Mouse (Mus musculus): ENCODE results near the gene Gmds. TPM values are rescaled to one million over a fixed set of nuclear protein-coding genes. Genes with fewer than 3 reads are reported as not detected.

Gene Gmds
- polyA plus RNA-seq, 1 experiment: 25.4 TPM

DNA sequence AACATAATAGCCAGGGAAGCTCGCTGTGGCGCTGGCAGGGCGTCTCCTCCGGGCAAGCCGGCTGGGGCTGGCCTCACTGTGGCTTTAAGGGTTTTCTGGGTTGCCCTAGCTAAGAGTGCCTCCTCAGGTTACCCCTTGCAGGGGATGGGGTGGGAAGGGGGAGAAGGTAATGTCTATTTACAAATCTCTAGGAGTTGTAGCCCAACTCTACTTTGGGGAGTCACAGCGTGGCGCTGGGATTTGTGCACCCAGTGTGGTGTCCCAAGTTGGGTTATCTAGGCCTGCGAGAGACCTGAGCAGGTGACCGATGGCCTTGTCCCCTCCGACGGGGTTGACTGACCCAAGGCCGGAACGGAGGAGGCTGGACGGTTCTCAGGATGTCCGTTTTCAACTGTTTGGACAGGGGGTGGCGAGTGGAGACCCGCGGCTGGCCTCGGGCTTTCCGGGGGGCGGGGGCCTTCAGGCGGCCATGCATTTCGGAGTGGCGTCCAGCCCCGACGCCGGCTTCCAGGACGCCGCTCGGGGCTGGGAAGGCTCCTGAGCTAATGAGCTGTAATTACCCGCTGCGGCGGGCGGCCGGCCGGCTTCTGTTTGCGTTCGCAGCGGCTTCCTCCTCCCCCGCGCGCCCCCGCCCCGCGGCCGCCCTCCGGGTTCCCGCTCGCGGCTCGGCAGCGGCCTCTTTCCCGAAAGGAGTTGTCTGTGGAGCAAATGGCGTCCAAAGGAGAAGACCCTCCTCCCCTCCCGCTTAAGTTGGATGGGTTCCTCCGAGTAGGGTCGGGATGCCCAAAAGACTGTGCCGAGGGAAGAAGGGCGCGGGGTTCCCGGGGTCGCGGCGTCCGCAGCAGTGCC lies 527.6 kb downstream of the Gmds start:
- DNase-seq (ENCODE audit: low read depth): no peak

DNA sequence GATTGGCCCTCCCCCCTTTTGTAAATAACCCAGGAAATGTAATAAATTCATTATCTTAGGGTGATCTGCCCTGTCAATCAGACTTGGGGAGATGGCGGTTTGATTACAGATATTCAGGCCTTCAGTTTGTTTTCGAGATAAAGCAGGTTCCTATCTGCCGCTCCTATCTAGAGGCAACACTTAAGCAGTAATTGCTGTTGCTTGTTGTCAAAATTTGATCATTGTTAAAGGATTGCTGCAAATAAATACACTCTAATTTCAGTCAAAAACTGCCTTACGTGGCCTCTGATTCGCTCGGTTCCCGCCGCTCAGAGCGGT lies 528.2 kb downstream of the Gmds start:
- no peak for DNase-seq (ENCODE audit: low read depth)

DNA sequence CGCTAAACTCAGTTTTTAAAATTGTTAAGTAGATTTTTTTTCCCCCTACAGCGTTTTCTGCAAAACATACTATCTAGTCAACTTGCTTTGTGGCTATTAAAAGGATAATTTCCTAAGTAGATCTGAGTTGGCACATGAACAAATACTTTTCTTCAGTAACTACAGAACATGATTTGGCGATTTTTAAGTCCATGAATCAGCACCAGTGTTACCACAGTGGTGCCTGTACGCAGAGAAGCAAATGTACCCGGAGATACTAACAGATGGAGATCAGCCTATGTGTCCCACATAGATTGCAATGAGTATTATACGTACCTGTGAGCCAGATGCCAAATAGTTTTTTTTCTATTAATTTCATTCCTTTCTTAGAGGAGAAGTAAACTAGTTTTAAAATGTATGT lies 528.8 kb downstream of the Gmds start:
- no peak for DNase-seq (ENCODE audit: low read depth)

DNA sequence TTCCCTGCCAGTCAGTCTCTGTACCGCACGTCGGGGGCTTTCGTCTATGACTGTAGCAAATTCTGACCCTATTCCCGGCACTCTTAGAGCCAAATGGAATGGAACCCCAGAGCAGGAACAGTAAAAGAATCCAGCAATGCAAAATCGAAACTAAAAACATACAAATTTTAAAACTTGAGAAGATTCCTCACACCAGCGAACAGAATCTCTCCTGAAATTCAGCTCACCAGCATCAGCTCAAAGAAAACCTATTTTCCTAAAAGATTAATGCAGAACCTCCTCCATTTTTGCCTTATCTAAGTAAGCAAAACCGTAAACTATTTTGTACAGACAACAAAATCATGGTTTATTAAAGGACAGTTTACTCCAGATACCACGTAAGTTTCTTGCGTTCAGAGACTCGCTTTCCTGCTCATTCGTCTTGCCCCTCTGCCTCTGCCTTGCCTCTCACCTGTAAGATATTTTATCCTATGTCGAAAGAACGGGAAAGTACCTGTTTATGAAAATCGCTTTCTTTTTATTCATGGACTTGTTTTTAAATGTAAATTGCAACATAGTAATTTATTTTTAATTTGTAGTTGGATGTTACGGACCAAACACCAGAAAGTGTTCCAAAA lies 529.6 kb downstream of the Gmds start:
- DNase-seq (ENCODE audit: low read depth): no peak

DNA sequence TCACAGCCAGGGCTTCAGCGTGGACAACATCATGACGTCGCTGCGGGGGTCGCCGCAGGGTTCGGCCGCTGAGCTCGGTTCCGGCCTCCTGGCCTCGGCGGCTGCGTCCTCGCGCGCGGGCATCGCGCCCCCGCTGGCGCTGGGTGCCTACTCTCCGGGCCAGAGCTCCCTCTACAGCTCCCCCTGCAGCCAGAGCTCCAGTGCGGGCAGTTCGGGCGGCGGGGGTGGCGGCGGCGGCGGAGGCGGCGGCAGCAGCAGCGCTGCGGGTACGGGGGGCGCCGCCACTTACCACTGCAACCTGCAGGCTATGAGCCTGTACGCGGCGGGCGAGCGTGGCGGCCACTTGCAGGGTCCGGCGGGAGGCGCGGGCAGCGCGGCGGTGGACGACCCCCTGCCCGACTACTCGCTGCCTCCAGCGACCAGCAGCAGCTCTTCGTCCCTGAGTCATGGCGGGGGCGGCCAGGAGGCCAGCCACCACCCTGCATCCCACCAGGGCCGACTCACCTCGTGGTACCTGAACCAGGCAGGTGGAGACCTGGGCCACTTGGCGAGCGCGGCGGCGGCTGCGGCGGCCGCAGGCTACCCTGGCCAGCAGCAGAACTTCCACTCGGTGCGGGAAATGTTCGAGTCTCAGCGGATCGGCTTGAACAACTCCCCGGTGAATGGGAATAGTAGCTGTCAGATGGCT lies 530.3 kb downstream of the Gmds start:
- DNase-seq (ENCODE audit: low read depth): no peak

DNA sequence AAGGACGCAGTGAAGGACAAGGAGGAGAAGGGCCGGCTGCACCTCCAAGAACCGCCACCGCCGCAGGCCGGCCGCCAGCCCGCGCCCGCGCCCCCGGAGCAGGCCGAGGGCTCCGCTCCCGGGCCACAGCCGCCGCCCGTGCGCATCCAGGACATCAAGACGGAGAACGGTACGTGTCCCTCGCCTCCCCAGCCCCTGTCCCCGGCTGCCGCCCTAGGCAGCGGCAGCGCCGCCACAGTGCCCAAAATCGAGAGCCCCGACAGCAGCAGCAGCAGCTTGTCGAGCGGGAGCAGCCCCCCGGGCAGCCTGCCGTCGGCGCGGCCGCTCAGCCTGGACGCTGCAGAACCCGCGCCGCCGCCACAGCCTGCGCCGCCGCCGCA lies 530.8 kb downstream of the Gmds start:
- no peak for DNase-seq (ENCODE audit: low read depth)

DNA sequence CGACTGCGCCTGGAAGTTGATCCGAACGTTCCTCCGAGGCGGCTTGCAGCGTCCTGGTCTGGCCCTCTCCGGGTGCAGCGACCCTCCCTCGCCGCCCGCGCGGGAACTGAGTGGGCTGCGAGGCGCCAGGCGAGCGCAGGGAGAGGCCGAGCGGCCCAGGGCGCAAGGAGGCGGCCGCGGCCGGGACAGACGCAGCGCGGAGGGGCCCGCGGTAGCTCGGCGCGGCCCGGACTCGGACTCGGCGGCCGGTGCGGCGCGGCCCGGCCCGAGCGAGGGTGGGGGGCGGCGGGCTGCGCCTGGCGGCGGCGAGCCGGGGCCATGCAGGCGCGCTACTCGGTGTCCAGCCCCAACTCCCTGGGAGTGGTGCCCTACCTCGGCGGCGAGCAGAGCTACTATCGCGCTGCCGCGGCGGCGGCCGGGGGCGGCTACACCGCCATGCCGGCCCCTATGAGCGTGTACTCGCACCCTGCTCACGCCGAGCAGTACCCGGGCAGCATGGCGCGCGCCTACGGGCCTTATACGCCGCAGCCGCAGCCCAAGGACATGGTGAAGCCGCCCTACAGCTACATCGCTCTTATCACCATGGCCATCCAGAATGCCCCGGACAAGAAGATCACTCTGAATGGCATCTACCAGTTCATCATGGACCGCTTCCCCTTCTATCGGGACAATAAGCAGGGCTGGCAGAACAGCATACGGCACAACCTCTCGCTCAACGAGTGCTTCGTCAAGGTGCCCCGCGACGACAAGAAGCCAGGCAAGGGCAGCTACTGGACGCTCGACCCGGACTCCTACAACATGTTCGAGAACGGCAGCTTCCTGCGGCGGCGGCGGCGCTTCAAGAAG lies 531.4 kb downstream of the Gmds start:
- DNase-seq (ENCODE audit: low read depth): no peak

DNA sequence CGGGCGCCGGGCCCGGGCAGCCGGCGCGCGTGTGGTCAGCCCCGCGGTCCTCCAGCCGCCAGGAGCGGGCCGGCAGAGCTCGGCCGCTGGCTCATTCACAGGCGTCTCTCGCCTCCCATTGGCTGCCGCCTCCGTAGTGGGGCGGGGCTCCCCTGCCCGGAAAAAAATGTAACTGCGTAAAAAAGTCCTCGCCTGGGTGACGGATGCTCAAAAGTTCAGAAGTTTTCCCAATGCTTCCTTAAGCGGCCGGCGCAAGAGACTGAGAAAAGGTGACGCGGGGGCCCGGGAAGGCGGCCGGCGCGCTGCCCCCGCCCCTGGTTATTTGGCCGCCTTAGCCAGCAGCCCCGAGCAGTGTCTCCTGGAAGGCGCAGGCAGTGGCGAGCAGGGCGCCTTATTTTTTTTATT lies 532.1 kb downstream of the Gmds start, which contains the start of gene Foxc1:
Foxc1 (plus strand) TSS at position 206 of the 405 bp plus-strand sequence.
- DNase-seq (ENCODE audit: low read depth): no peak

DNA sequence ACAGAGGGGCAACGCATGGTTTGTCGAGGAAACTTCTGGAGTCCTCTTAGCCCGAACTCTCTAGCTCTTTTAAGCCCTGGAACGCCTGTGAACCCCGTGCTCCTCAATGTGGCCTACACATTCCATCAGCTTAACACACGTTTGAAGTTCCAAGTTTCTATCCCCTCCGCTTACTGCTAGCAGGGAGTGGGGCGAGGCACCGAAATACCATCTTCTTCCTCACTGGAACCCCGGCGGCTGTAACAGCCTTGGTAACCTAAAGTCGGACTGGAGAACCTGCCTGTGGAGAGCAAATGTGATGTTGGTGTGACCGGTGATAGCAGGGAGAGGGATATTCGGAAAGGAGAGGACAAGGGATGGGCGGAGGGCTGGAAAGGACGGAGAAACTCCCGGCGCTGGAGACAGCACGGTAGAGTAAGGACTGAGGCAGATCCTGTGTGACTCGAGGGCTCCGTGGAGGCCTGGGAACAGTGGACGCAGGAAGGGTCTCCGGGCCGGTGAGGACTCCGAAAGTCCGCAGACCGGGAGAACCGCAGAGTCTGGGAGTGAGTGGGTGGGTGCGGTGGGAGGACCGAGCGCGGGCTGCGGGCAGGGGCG lies 532.6 kb downstream of the Gmds start:
- DNase-seq (ENCODE audit: low read depth): no peak

DNA sequence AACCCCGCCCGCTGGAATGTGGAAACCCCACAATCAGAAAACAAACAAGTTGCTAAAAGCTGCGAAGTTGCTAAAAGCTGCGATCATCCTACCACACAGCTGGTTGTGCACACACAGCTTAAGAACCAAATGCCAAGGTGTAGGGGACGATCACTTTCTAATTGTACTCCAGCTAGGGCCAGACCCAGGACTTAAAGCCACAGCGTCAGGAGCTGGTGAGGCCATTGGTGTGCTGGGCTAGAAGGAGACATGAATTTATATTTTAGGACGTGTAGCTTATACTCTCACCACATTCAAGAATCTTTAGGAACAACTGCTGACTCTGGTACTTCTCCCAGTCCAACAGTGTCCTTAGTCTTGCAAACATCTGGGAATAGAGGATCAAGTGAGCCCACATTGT lies 534.0 kb downstream of the Gmds start:
- DNase-seq (ENCODE audit: low read depth): no peak

DNA sequence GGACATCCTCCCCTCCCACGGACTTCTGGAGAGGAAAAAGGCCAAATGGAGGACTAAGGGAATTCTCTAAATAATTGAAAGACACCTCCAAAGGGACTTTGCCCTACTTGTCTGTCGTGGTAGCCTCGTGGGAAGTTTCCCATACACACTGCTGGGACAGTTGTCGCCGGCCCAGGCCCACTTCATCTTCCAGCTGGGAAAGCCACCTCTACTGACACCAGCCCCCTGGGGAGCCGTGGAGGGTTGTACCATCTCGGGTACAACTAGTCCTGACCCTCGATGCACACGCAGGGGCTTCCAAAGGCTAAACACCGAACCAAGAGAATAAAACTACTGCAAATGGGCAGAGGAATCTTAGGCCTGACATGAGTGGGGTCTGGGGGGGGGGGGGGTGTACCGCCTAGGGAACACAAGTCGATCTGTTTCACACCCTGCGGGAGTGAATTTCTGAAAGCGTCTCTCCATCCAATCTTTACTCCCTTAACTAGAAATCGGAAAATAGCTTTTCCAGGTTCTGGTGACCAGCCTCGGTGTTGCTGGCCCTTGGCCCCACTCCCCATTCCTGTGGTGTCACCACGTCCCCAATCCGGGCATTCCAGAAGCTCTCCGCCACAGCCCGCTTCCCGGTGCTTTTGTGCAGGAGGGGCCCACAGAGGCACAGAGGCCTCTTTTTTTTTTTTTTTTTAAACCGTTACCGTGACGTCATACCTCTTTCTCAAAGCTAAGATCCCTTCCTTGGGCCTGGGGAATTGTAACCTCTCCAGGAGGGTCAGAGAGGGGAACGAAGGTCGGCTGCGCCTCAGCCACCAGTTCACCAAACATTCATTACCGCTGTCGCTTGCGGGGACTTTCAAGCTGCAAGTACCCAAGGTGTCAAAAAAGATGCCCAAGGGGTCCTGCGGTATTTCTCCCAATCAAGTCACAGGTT lies 535.1 kb downstream of the Gmds start:
- DNase-seq (ENCODE audit: low read depth): no peak

DNA sequence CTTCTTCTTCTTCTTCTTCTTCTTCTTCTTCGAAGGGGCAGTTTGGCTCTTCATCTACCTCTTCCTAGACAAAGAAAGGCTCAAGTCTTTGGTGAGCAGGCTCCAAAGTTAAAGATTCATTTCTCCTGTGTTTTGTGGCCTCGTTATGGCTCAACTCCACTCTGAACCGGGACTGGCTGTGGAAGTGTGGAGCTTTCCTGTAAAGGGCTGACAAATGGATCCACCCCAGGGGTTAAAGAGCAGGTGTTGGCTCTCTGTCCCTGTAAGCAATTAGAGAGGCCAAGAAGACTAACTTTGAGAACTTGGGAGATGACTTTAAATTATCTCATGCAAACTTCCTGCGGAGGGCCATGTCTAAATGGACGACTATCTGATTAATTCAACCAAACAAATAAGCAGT lies 536.1 kb downstream of the Gmds start:
- no peak for DNase-seq (ENCODE audit: low read depth)

DNA sequence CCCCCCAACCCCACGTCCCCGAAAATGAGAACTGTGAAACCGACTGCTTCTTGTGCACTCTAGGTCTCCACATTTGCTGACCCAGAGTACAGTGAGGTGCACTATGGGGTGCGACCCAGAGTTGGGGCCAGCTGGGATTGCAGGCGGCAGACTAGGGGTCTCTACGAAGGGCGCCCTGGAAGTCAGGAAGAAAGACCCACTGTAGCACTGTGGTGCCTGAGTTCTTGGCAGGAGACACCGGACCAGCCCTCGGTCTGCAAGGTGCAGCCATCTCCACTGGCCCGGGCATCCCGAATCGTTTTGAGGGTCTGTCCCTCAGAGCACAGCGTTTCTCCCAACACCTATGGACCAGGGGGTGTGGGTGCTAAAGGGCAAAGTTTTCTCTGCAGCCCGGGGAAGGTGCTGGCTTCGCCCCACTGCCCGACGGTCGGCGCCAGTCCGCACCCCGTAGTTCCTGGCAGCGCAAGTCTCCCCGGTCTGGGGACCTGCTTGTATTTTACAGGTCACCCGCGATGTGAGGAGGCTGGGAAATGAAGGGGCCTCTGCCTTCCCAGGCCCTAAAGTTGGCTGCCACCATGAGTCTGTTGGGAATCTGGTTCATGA lies 536.7 kb downstream of the Gmds start:
- DNase-seq (ENCODE audit: low read depth): no peak

DNA sequence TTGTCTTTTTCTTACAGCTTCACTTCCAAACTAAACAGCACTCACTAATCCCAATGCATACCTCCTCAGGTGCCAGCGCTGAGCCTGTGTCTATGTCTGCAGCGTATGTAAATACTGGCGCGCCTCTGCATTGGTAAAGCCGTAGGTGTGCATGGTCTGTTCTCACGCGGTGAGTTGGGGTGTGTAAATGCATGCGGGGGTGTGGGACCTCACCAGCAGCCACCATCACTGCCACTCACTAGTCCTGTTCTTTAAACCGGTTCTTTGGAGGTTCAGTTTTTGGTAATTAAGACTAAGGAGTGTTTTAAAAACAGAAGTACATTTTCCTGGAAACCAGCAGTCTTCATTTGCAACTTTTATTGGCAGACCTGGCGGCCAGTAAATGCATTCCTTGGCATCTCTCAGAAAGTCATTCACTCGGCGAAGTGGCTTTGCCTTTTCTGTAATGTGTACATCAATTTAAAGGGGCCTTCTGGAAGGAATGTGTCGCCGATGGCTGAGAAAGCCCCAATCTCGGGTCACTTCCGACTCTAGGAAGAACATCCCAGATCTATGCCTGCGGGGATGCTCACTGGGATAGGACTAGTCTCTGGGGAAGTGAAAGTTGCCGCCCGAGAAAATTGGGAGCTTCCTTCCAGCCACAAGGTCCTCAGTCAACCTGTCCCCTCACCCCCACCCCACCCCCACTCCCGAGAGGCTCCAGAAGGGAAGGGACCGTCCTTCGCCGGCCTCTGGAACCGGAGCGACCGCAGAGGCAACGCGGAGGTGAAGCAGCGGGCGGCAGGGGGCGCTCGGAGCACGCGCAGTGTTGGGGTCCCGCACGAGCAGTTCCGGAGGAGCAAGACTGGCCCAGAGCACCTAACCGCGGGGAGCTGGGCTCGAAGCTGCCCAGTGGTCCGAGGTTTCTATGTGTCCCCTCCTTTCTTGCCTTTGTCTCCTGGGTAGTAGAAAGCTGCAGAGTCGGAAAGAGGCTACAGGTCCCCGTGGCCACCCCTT lies 537.7 kb downstream of the Gmds start:
- DNase-seq (ENCODE audit: low read depth): no peak

DNA sequence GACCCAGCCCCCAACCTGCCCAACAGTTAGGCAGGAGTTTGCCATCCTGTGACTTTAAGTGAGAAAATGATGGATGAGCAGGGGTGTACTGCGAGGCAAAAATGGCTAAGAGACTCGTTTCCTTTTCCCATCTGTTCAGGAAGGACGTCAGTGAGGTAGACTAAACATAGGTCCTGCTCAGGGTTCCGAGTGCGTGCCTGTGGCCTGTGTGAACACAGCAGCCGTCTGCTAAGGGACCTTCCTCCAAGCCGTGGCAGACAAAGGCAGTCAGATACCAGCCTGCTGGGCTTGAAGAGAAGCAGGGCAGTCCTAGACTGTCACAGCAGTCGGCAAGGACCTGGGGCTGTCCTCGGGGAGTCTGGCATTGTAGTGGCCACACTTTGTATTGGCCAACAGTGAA lies 540.5 kb downstream of the Gmds start:
- DNase-seq (ENCODE audit: low read depth): no peak

DNA sequence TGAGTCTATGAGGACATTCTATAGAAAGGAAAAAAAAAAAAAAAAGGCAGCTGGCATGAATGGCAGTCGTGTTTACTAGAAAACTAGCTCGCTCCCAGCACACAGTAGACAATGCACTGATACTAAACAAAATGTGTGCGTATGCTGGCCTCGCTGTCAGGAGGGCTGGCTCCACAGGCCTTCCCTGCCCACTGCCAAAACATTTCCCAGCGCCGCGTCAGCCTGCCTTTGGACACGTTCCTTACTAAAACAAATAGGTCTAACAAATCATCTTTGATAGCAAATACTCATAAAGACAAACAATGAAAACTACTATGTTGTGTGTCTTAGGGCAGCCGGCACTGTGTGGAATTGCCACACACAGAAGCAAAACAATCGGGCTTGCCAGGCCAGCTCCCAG lies 541.2 kb downstream of the Gmds start:
- DNase-seq (ENCODE audit: low read depth): no peak

DNA sequence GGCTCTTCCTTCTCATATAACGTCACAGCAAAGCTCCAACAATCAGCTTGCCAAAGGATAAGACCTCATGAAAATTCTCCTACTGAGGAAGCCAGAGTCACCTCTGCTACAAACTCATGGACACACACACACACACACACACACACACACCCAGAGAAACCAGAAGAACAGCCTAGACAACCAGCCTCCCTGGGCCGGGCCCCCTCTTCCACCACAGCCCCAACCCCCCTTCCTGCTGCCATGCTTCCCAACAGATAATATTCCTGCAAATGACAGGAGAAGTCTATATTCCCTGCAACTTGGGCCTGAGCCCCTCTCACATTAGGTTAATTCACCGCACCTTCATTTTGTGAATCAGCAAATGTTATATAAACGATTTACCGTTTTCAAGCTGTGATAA lies 545.4 kb downstream of the Gmds start:
- DNase-seq (ENCODE audit: low read depth): no peak

DNA sequence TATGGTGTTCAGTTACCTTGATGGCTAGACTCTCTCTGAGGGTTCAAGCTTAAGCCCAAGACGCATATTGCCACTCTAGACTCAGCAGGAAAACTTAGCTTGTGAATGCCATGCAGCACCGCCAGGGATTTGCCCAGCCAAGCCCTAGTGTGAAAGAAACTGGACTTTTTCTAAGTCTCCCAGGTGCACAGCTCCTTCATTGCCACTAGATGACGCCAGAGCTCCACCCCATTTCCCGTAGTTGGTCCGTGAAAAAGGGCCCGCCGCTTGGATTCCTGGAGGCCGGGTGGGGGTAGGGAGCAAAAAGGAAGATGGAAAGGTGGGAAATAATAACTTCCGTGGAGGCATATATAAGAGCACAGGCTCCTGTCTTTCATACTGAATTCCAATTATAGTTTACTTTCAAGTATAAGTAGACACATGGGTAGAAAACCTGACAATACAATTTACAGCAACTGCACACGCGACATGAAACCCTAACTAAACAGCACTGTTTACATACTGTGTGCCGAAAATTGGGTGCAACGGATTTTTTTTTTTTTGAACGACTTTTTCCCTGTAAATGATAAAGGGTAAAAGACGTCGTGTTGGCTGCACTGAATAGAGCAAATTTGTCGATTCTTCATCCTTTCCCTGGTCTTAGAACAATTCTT lies 545.9 kb downstream of the Gmds start:
- no peak for DNase-seq (ENCODE audit: low read depth)
